Mouse (Mus musculus): ENCODE data around the gene Rin2.

DNA sequence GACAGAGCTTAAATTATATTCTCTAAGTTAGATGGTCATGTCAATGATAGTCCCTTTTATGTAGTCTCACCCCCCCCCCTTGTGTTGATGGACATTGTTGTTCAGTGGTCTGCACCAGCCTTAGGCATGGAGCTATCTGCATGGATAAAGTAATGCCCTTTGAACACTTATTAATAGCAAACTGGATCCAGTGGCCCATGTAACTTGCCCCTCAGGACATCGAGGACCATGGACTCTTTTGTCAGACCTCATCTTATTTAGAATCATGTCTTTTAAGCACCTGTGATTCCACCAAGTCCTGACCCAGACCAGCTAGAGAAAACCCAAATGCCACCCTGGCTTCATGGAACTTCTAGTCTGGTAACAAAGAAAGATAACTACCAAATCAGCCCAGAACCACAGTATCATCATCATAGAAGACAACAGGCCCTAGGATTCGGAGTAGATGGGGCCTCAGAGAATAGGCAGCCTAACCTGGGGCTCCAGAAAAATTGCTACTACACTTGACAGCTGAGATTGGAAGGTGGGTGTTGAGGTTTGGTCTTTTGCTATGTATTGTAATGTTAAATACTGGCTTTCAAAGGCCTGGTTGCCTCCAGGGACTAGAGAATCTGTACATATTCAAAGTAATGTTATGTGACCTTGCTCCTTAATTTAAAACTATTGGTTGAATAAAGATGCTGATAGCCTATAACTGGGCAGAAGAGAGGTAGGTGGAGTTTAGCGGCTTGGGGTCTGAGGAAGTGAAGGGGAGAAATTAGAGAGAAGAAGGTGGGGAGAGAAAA, 113.7 kb downstream of the Rin2 start:
- TF ChIP-seq CTCF (IDR thresholded peaks at IDR 0.05): no peak
- no peak for TF ChIP-seq EP300 (IDR thresholded peaks at IDR 0.05)

Measured in lung, postnatal 0 days (tissue).